Mouse (Mus musculus): ENCODE measurements around the gene Hint2.

DNA sequence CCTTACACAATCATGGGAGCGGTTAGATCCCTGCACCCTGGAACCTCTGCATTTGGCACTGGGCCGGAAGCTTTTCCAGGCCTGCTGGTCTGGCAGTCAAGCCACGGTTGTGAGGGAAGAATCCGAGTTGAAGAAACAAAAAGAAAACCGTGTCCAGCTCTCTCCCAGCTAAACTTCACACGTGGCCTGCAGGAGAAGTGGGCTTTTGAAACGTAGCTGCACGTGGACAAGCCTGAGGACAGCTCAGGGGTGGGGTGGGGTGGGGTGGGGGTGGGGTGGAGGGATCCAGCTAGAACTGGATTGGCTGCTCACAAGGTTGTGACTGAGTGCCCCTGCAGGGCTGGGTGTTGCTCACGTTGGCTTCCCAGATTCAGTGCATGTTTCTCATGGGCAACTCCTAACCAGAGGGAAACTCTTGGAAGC, 39.0 kb upstream of the Hint2 start:
- TF ChIP-seq CTCF (IDR thresholded peaks at IDR 0.05; ENCODE audit: low read depth) (no peak), EP300 (IDR thresholded peaks at IDR 0.05; ENCODE audit: low read depth) (no peak)

Measured in liver, postnatal 0 days (tissue).